Mouse (Mus musculus) neural tube, embryonic 11.5 days (tissue): Measurements from ENCODE around the gene Tmem132a. TPM values are rescaled to one million over a fixed set of nuclear protein-coding genes. Genes with fewer than 3 reads are reported as not detected.

Source experiments
- polyA plus RNA-seq: library from polyadenylated mRNA; unstranded; fragments of >200 nt; fragmentation: Nextera tagmentation; extraction: Ambion mirVana; gene quantifications from 2 replicates; pipeline ENCODE4 v1.2.1, GENCODE M21; 2014

The Tmem132a gene
- polyA plus RNA-seq, 1 experiment from 2014 or later, result 85.5 TPM

Other genes starting within 250 kb of the Tmem132a start
- gene Vwce, start 235.7 kb downstream of the Tmem132a start, polyA plus RNA-seq, result 0.34 TPM in 2 replicates
- gene Pga5, start 191.9 kb downstream of the Tmem132a start, polyA plus RNA-seq, result not detected in 2 replicates
- 34.3 and 34.4 TPM in 2 replicates for gene Vps37c, start 181.2 kb downstream of the Tmem132a start, polyA plus RNA-seq
- gene Cd5, start 130.9 kb downstream of the Tmem132a start, polyA plus RNA-seq, result 0.11 and 0.24 TPM in 2 replicates
- gene Cd6, start 39.9 kb downstream of the Tmem132a start, polyA plus RNA-seq, result not detected in 2 replicates
- gene Slc15a3, start 30.2 kb downstream of the Tmem132a start, polyA plus RNA-seq, result 0.09 and 0.53 TPM in 2 replicates
- 49.4 and 49.5 TPM in 2 replicates for gene Tmem109, start 12.1 kb upstream of the Tmem132a start, polyA plus RNA-seq
- gene Prpf19, start 25.3 kb upstream of the Tmem132a start, polyA plus RNA-seq, result 47.3 and 56.8 TPM in 2 replicates
- not detected in 2 replicates for gene Zp1, start 50.7 kb upstream of the Tmem132a start, polyA plus RNA-seq
- gene Ptgdr2, start 67.2 kb upstream of the Tmem132a start, polyA plus RNA-seq, result not detected in 2 replicates
- gene Ccdc86, start 79.3 kb upstream of the Tmem132a start, polyA plus RNA-seq, result 23.4 and 24.1 TPM in 2 replicates
- gene Ms4a10, start 104.7 kb upstream of the Tmem132a start, polyA plus RNA-seq, result not detected in 2 replicates
- not detected in 2 replicates for gene Ms4a15, start 123.3 kb upstream of the Tmem132a start, polyA plus RNA-seq
- gene Ms4a18, start 148.1 kb upstream of the Tmem132a start, polyA plus RNA-seq, result not detected in 2 replicates
- gene Ms4a8a, start 211.2 kb upstream of the Tmem132a start, polyA plus RNA-seq, result not detected in 2 replicates